Mouse (Mus musculus): ENCODE data around the gene Ankrd6. TPM values are rescaled to one million over a fixed set of nuclear protein-coding genes. Genes with fewer than 3 reads are reported as not detected.

Ankrd6 gene
- total RNA-seq, 2 experiments from 2014 or later = 3.1 to 4.2 TPM

GRCm38 (mm10) chr4:32909241-32909979 is 41.2 kb downstream of the Ankrd6 start:
- ATAC-seq (replicated peaks; ENCODE audit: low FRiP score, low TSS enrichment, poor library complexity, severe bottlenecking) = peak; percentile 99

DNA sequence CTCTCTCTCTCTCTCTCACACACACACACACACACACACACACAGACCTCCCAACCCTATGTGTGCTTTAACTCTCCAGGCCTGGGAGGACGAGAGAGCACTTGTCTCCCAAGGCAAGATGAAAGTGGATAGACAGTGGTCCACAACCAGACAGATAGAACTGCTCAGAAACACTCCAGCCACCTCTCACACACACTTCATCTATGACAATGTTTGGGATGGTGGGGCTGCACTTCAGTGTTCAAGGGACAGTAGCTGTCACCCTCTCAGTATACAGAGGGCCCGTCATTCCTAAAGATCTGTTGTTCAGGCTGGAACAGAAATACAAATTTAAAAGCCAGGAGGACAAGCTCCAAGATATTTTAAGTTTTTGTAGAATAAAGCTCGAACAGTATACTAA is 43.0 kb downstream of the Ankrd6 start:
- ATAC-seq (replicated peaks; ENCODE audit: low FRiP score, low TSS enrichment, poor library complexity, severe bottlenecking) = no peak

- peak; percentile 29; the same call in 1 of the 2 replicates for ATAC-seq (replicated peaks; ENCODE audit: low FRiP score, low TSS enrichment, poor library complexity, severe bottlenecking)
Observed at GRCm38 (mm10) chr4:32906627-32907026, 44.0 kb downstream of the Ankrd6 start.

- no peak for ATAC-seq (replicated peaks; ENCODE audit: low FRiP score, low TSS enrichment, poor library complexity, severe bottlenecking)
Observed at GRCm38 (mm10) chr4:32905913-32906312, 44.7 kb downstream of the Ankrd6 start.

DNA sequence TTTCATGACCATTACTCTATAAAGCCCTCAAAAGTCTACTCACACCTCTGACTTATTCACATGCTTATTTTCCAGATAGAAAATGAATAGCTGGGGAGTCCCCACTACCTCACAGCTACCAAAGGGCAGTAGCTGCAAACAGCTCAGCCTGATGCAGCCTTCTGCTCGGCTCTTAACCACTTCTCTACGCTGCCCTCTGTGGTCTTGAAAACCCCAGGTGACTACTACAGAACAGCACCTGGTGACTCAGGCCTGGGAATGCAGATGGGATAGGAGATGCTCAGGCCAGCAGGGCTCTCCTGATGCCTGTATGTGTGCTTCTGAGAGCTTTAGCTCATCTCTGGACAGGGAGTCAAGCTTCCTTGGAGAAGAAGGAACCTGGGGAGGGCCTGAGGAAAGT is 45.3 kb downstream of the Ankrd6 start:
- ATAC-seq (replicated peaks; ENCODE audit: low FRiP score, low TSS enrichment, poor library complexity, severe bottlenecking) = no peak

GRCm38 (mm10) chr4:32903826-32904225 is 46.8 kb downstream of the Ankrd6 start:
- ATAC-seq (replicated peaks; ENCODE audit: low FRiP score, low TSS enrichment, poor library complexity, severe bottlenecking) = no peak

DNA sequence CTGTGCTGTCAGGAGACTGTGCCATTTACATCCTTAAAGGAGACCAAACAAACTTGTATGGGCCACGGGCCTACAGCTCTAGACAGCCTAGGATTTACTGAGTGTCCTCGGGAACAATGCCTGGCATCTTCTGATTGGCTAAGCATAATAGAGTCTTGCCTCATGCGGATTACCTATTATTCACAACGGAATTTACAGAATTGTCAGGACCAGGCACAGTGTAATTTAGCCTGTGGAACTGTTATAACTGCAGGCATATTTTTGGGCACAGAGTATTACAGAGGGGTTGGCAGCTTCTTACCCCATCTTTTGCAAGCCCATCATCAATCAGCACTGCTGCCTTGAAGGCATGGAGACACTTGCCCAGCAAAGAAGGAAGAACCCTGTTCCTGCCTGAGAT is 51.6 kb downstream of the Ankrd6 start:
- ATAC-seq (replicated peaks; ENCODE audit: low FRiP score, low TSS enrichment, poor library complexity, severe bottlenecking) = no peak

DNA sequence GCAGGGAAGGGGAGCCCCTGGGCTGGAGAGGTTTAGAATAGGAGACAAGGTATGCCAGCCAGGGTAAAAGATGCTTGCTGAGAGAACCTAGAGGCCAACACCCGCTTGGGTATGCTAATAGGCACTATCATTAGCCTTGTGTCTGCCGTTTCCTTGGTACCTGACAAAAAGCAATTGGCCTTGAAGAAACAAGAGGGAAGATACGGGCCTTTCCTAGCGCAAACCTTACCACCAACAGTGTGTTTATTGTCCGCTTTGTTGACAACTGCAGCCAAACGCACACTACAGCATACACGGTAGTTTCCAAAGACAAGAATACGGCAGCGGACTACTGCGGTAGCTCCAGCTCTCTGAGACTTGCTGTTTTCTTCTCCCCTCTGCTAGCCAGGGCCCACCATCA is 59.3 kb downstream of the Ankrd6 start:
- ATAC-seq (replicated peaks; ENCODE audit: low FRiP score, low TSS enrichment, poor library complexity, severe bottlenecking) = no peak

GRCm38 (mm10) chr4:32890735-32891098 is 59.9 kb downstream of the Ankrd6 start:
- no peak for ATAC-seq (replicated peaks; ENCODE audit: low FRiP score, low TSS enrichment, poor library complexity, severe bottlenecking)

- no peak for ATAC-seq (replicated peaks; ENCODE audit: low FRiP score, low TSS enrichment, poor library complexity, severe bottlenecking)
Observed at GRCm38 (mm10) chr4:32889996-32890734, 60.5 kb downstream of the Ankrd6 start.

DNA sequence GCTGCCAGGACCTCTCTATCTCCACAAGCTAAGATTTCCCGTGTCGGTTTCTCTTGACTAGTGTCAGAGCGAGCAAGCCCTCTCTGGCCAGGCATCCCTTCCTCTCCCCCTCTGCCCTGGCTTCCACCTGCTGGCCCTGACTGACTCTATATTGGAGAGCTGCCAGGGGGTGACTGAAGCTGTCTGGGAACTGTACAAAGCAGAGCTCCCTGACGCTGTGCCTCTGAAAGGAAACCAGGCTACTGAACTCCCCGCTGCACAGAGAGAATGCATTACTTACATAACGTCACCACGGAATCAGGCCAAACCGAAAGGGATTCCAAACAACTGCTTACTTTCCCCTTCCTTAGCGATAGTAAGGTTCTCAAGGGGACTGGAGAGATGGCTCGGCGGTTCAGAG is 61.4 kb downstream of the Ankrd6 start:
- peak; percentile 53; the same call in 1 of the 2 replicates for ATAC-seq (replicated peaks; ENCODE audit: low FRiP score, low TSS enrichment, poor library complexity, severe bottlenecking)

DNA sequence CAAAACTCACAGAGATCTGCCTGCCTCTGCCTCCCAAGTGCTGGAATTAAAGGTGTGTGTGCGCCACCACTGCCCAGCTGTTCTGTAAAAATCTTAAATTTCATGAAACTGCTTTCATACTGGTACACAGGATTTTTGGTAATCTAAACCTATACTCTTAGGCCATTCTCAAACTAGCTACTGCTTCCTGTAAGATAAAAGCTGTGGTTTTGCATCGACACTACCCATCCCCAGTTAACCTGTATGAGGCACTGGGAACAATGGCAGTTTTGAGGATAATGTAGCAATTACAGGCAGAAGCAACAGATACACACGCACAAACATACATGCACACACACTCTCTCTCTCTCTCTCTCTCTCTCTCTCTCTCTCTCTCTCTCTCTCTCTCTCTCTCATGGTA is 64.2 kb downstream of the Ankrd6 start:
- ATAC-seq (replicated peaks; ENCODE audit: low FRiP score, low TSS enrichment, poor library complexity, severe bottlenecking) = peak; percentile 57

DNA sequence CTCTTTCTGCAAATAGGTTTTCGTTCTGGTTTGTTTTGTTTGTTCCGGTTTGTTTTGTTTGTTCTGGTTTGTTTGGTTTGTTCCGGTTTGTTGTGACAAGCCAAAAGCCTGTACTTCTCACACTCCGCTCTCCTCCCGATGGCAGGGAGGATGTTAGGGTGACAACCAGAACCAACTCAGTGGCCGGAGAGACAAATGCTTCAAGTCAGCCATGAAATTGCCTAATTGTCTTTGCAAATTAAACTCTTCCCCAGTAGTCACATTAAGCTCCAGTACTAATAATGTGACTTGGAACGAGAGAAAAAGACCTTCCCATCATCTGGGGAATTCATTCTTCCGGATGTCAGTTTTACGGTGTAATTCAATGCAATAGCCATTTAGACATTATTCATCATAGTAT is 66.0 kb downstream of the Ankrd6 start:
- ATAC-seq (replicated peaks; ENCODE audit: low FRiP score, low TSS enrichment, poor library complexity, severe bottlenecking) = no peak

DNA sequence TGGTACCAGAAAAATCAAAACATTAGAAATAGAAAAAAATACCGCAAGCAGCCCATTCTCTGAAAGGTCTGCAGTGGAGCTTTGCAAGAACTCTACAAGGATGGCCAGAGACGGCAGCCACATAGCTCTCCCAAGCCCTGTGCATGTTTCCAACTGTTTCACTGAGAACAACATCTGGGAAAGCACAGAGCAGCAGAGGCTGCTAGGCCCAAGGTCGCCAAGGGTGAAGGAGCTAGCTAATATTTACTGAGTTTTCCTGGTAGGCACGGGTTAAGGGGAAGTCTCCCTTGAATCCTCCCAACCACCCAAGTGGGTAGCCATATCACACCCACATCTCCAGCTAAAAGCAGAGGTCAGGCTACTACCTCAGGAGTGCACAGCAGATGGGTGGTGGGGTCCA is 69.6 kb downstream of the Ankrd6 start:
- ATAC-seq (replicated peaks; ENCODE audit: low FRiP score, low TSS enrichment, poor library complexity, severe bottlenecking) = no peak

DNA sequence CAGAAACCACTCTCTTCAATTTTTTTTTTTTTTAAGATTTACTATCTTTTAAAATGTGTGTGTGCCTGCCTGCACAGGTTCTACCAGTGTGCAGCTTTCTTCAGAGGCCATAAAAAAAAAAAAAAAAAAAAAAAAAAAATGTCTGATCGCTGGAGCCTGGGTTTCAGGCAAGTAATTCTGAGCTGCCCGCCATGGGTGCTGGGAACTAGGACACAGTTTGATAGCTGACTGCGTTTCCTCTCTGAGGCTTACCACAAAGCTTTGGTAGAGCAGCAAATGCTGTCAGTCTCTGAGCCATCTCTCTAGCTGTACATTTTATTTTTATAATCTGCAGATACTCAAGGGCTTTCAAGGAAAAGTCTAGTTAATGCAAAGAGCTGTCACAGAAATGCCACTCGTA is 76.0 kb downstream of the Ankrd6 start:
- no peak for ATAC-seq (replicated peaks; ENCODE audit: low FRiP score, low TSS enrichment, poor library complexity, severe bottlenecking)

- ATAC-seq (replicated peaks; ENCODE audit: low FRiP score, low TSS enrichment, poor library complexity, severe bottlenecking) = no peak
Observed at GRCm38 (mm10) chr4:32872189-32872749, 78.4 kb downstream of the Ankrd6 start.

DNA sequence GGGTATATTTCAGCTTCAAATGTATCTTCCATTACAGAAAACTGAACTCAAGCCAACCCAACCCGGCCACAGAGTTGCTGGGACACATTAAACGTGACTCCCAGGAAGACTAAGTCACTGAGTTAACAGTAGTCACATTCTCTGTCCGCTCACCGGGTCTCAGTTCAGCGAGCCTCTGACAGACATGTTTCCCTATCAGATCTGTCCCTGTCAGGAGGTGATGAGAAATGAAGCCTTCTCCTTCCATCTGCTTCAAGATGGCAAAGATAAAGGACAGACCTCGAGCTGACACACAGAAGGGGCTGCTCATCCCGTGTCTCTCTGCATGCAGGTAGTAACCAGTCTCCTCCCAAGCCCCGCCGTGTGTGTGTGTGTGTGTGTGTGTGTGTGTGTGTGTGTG is 81.3 kb downstream of the Ankrd6 start:
- ATAC-seq (replicated peaks; ENCODE audit: low FRiP score, low TSS enrichment, poor library complexity, severe bottlenecking) = 0 out of 2 replicates have a peak, but pooled peaks have one; percentile 17

DNA sequence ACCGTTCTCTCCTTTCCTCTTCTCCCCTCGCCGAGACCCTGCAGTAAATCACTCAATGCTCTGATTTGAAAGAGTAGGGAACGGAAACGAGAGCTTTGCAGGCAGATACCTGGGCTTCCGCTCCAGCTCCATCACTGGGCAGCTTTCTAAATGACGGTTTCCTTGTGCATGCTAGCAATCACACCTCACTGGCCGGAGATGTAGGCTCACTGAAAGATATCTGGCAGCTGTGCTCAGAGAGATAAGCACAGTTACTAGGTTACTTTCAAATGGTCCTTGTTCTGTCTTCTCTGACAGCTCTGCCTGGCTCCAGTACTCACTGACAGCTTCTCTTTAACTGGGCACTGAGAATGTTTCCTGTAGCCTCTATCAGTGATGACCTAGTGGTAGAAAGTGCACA is 81.8 kb downstream of the Ankrd6 start:
- peak; percentile 70 for ATAC-seq (replicated peaks; ENCODE audit: low FRiP score, low TSS enrichment, poor library complexity, severe bottlenecking)

- ATAC-seq (replicated peaks; ENCODE audit: low FRiP score, low TSS enrichment, poor library complexity, severe bottlenecking) = no peak
Observed at GRCm38 (mm10) chr4:32868437-32868836, 82.2 kb downstream of the Ankrd6 start.

- ATAC-seq (replicated peaks; ENCODE audit: low FRiP score, low TSS enrichment, poor library complexity, severe bottlenecking) = no peak
Observed at GRCm38 (mm10) chr4:32867460-32867859, 83.2 kb downstream of the Ankrd6 start.

GRCm38 (mm10) chr4:32864867-32865242 is 85.8 kb downstream of the Ankrd6 start:
- ATAC-seq (replicated peaks; ENCODE audit: low FRiP score, low TSS enrichment, poor library complexity, severe bottlenecking) = no peak
